Mouse (Mus musculus) cortical plate, adult 2 months (tissue): ENCODE measurements around the gene Cox17.

Experiments
- CTCF ChIP-seq: fragments of 200-500 bp; IDR thresholded peaks from 2 replicates; pipeline ENCODE4 v1.5.1; 2011; ENCODE audit warnings: mild to moderate bottlenecking, control low read depth, low read length; ENCODE audit not compliant: insufficient read depth; ENCODE audit errors: extremely low read depth
- POLR2A ChIP-seq: fragments of 200-500 bp; IDR thresholded peaks from 2 replicates; pipeline ENCODE4 v1.6.1; 2011; ENCODE audit warnings: mild to moderate bottlenecking, low read length, control low read depth; ENCODE audit not compliant: insufficient read depth; ENCODE audit errors: extremely low read depth

DNA sequence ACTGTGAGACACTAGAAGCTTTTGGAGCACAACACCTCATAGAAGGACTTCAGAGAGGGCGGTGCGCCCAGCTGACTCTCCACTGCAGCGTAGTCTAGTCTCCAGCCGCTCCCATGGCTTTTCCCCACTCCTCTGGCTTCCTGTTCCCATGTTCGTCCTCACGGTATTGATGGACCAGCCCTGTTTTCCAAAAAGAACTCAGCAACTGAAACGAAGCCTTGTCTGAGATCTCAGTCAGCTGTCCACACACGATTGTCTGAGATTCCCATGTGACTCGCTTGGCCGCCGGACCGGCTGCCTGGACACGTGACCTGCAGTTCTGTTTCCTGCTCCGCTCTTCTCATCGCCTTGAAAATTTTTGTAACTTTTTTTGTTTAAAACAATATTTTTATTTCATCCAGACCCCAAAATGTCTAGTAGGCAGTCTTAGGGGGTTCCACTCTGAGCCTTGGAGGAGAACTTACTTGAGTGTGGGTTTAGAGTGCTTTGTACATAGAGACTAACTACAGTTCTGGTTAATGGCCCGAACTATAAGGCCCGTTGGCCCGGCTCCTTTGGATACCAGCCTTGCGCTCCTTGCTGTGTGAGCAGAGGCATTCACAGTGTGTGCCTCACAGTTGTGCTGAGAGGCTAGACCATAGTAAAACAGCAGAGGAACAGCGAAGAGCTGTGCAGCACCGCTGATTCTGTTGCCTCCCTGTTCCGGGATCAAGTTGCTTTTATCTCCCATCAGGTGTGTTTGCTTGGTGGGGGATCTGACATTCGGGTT is 45.5 kb downstream of the Cox17 start:
- no peak for TF ChIP-seq CTCF
- TF ChIP-seq POLR2A: no peak
